Mouse (Mus musculus): ENCODE data around the gene Gabra5. TPM values are rescaled to one million over a fixed set of nuclear protein-coding genes. Genes with fewer than 3 reads are reported as not detected.

Gabra5 gene
- polyA plus RNA-seq, 1 experiment from 2014 or later = 0.15 TPM

DNA sequence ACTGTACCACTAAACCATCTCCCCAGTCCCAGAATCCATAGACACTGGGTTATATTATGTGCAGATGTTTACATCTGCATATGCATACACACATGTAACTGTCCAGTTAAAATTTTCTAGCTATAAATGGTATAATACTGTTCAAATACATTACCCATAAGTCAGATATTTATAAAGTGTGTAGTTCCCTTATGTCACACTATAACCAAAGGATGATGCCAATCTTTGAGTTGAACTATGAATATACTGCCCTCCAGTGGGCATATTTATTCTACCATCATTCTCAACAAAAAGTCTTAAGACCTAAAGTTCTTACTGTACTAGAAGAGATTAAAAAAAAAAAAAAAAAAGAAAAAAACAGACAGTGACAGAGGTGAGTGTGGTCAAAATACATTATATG lies 27.0 kb downstream of the Gabra5 start:
- H3K4me3 ChIP-seq (ENCODE audit: low read length) = no peak overlapping the region
- no peak overlapping the region for H3K27ac ChIP-seq (ENCODE audit: low read length)
- H3K4me2 ChIP-seq (replicated peaks; ENCODE audit: low read depth, low read length) = no peak overlapping the region
- H3K9ac ChIP-seq (replicated peaks; ENCODE audit: low read length) = no peak overlapping the region
- H3K27me3 ChIP-seq (ENCODE audit: insufficient read depth, low read length) = no peaks in the 10 kb centered on the region
- ATAC-seq (ENCODE audit: low FRiP score, low TSS enrichment) = no peak
- H3K9me3 ChIP-seq (ENCODE audit: low read length) = no peaks in the 10 kb centered on the region
- H3K4me1 ChIP-seq (ENCODE audit: insufficient read depth, low read length) = no peaks in the 10 kb centered on the region
- no peaks in the 10 kb centered on the region for H3K36me3 ChIP-seq (ENCODE audit: insufficient read depth, low read length)

- 80% methylated on average over 4 of the region's 4 CpGs for WGBS
- Histone ChIP-seq H3K4me2 (replicated peaks; ENCODE audit: low read depth, low read length) (no peak overlapping the region), H3K27ac (ENCODE audit: low read length) (no peak overlapping the region), H3K9me3 (ENCODE audit: low read length) (no peaks in the 10 kb centered on the region), H3K9ac (replicated peaks; ENCODE audit: low read length) (no peak overlapping the region), H3K4me3 (ENCODE audit: low read length) (no peak overlapping the region), H3K4me1 (ENCODE audit: insufficient read depth, low read length) (no peaks in the 10 kb centered on the region), H3K27me3 (ENCODE audit: insufficient read depth, low read length) (no peaks in the 10 kb centered on the region), H3K36me3 (ENCODE audit: insufficient read depth, low read length) (no peaks in the 10 kb centered on the region)
- ATAC-seq (ENCODE audit: low FRiP score, low TSS enrichment) = no peak
Measured at GRCm38 (mm10) chr7:57473811-57474525, 35.9 kb downstream of the Gabra5 start.

DNA sequence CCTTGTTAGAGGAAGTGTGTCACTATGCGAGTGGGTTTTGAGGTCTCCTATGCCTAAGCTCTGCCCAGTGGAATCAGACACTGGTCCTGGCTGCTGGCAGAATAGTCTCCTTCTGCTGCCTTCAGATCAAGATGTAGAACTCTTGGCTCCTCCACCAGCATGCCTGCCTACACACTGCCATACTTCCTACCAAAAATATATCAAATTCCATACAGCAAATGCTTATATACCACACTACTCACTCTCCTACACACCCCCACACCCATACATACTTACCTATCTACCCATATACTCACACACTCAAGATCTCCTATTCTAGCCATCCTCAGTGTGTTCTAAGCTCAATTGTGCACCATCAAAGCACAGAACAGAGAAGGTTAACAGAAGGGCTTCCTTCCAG lies 38.5 kb downstream of the Gabra5 start:
- no peaks in the 10 kb centered on the region for H3K36me3 ChIP-seq (ENCODE audit: insufficient read depth, low read length)
- no peak overlapping the region for H3K4me2 ChIP-seq (replicated peaks; ENCODE audit: low read depth, low read length)
- no peak overlapping the region for H3K27ac ChIP-seq (ENCODE audit: low read length)
- no peaks in the 10 kb centered on the region for H3K9me3 ChIP-seq (ENCODE audit: low read length)
- no peaks in the 10 kb centered on the region for H3K4me1 ChIP-seq (ENCODE audit: insufficient read depth, low read length)
- WGBS = 100% methylated on average over 1 of the region's 1 CpGs
- no peak for ATAC-seq (ENCODE audit: low FRiP score, low TSS enrichment)
- H3K27me3 ChIP-seq (ENCODE audit: insufficient read depth, low read length) = no peaks in the 10 kb centered on the region
- H3K9ac ChIP-seq (replicated peaks; ENCODE audit: low read length) = no peak overlapping the region
- no peak overlapping the region for H3K4me3 ChIP-seq (ENCODE audit: low read length)

DNA sequence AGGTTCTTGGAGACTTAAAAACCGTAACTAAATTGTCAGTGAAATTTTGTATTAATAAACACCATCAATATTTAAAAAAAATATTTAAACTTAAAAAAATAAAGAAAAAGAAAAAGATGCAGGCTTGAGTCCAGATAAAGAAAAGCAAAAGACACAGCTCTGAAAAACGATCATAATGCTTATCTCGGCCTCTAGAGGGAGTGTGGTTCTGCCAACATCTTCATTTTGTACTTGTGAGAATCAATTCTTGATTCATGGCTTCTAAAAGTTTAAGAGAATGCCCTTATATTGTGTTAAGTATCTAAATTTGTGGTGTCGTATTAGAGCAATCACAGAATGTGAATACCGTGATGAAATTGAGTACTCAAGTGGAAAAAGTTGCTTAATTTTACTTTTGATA lies 49.5 kb downstream of the Gabra5 start:
- Histone ChIP-seq H3K4me2 (replicated peaks; ENCODE audit: low read depth, low read length) (no peak overlapping the region), H3K27me3 (ENCODE audit: insufficient read depth, low read length) (no peaks in the 10 kb centered on the region), H3K4me1 (ENCODE audit: insufficient read depth, low read length) (no peaks in the 10 kb centered on the region), H3K27ac (ENCODE audit: low read length) (no peak overlapping the region), H3K4me3 (ENCODE audit: low read length) (no peak overlapping the region), H3K9ac (replicated peaks; ENCODE audit: low read length) (no peak overlapping the region), H3K36me3 (ENCODE audit: insufficient read depth, low read length) (no peaks in the 10 kb centered on the region), H3K9me3 (ENCODE audit: low read length) (no peaks in the 10 kb centered on the region)
- 67% methylated on average over 5 of the region's 5 CpGs for WGBS
- no peak for ATAC-seq (ENCODE audit: low FRiP score, low TSS enrichment)

DNA sequence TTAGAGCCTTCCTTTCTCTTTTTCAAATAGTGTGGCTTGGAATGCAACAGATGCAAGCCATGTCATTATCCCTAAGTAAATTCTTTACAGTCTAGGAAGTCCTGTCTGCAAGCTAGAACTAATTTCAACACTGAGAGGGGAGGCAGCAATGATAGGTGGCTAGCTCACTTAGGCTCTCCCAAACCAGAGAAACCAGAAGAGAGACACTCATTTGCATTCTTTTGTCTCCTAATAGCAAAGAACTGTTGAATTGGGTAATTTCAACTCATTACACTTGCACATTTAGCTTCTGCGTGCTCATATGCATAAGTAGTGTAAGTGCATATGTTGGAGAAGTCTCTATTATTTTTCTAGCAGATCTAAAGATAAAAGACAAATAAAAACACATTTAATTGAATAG lies 61.6 kb downstream of the Gabra5 start:
- no peaks in the 10 kb centered on the region for H3K36me3 ChIP-seq (ENCODE audit: insufficient read depth, low read length)
- H3K9me3 ChIP-seq (ENCODE audit: low read length) = no peaks in the 10 kb centered on the region
- no peak overlapping the region for H3K9ac ChIP-seq (replicated peaks; ENCODE audit: low read length)
- 80% methylated on average over 1 of the region's 1 CpGs for WGBS
- no peak overlapping the region for H3K4me2 ChIP-seq (replicated peaks; ENCODE audit: low read depth, low read length)
- H3K27ac ChIP-seq (ENCODE audit: low read length) = no peak overlapping the region
- H3K4me3 ChIP-seq (ENCODE audit: low read length) = no peak overlapping the region
- ATAC-seq (ENCODE audit: low FRiP score, low TSS enrichment) = no peak
- no peaks in the 10 kb centered on the region for H3K27me3 ChIP-seq (ENCODE audit: insufficient read depth, low read length)
- H3K4me1 ChIP-seq (ENCODE audit: insufficient read depth, low read length) = no peaks in the 10 kb centered on the region

DNA sequence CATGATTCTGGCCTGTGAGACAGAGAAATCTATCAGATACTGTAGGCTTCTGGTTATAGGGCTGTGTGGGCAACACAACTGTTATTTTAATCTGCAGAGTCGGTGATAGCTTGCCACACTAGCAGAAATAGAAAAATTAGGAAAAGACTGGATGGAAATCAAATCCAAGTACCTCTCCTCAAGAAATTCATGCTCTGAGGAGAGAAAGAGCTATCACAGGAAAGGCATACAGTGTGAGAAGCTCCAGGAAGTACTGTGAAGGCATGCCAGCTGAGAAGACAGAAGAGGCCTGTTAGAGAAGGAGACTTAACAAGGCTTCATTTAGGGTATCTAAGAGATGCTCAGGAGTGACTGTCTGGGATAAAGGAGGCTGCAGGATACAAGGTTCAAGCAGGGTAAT lies 87.2 kb downstream of the Gabra5 start:
- Histone ChIP-seq H3K27me3 (ENCODE audit: insufficient read depth, low read length) (no peaks in the 10 kb centered on the region), H3K27ac (ENCODE audit: low read length) (no peak overlapping the region), H3K4me2 (replicated peaks; ENCODE audit: low read depth, low read length) (no peak overlapping the region), H3K4me1 (ENCODE audit: insufficient read depth, low read length) (no peaks in the 10 kb centered on the region), H3K4me3 (ENCODE audit: low read length) (no peak overlapping the region), H3K36me3 (ENCODE audit: insufficient read depth, low read length) (no peaks in the 10 kb centered on the region), H3K9me3 (ENCODE audit: low read length) (no peaks in the 10 kb centered on the region), H3K9ac (replicated peaks; ENCODE audit: low read length) (no peak overlapping the region)
- ATAC-seq (ENCODE audit: low FRiP score, low TSS enrichment) = no peak
- WGBS = 89% methylated on average over 1 of the region's 1 CpGs

- no peak overlapping the region for H3K27ac ChIP-seq (ENCODE audit: low read length)
- no peak overlapping the region for H3K9ac ChIP-seq (replicated peaks; ENCODE audit: low read length)
- no peak overlapping the region for H3K4me2 ChIP-seq (replicated peaks; ENCODE audit: low read depth, low read length)
- H3K27me3 ChIP-seq (ENCODE audit: insufficient read depth, low read length) = no peaks in the 10 kb centered on the region
- H3K4me1 ChIP-seq (ENCODE audit: insufficient read depth, low read length) = no peaks in the 10 kb centered on the region
- ATAC-seq (ENCODE audit: low FRiP score, low TSS enrichment) = no peak
- no peaks in the 10 kb centered on the region for H3K9me3 ChIP-seq (ENCODE audit: low read length)
- H3K36me3 ChIP-seq (ENCODE audit: insufficient read depth, low read length) = no peaks in the 10 kb centered on the region
- WGBS = 94% methylated on average over 1 of the region's 1 CpGs
- H3K4me3 ChIP-seq (ENCODE audit: low read length) = no peak overlapping the region
Measured at GRCm38 (mm10) chr7:57421044-57421443, 88.8 kb downstream of the Gabra5 start.

- WGBS = 77% methylated on average over 2 of the region's 2 CpGs
- H3K27me3 ChIP-seq (ENCODE audit: insufficient read depth, low read length) = no peaks in the 10 kb centered on the region
- no peak for ATAC-seq (ENCODE audit: low FRiP score, low TSS enrichment)
- H3K4me1 ChIP-seq (ENCODE audit: insufficient read depth, low read length) = no peaks in the 10 kb centered on the region
- H3K4me2 ChIP-seq (replicated peaks; ENCODE audit: low read depth, low read length) = no peak within 1 kb of the TSS
- no peak within 1 kb of the TSS for H3K4me3 ChIP-seq (ENCODE audit: low read length)
- no peak within 1 kb of the TSS for H3K9ac ChIP-seq (replicated peaks; ENCODE audit: low read length)
- no peak within 1 kb of the TSS for H3K27ac ChIP-seq (ENCODE audit: low read length)
- H3K9me3 ChIP-seq (ENCODE audit: low read length) = no peaks in the 10 kb centered on the region
- H3K36me3 ChIP-seq (ENCODE audit: insufficient read depth, low read length) = no peaks in the 10 kb centered on the region
Measured at GRCm38 (mm10) chr7:57419392-57419791, 90.5 kb downstream of the Gabra5 start, which contains the start of gene Gabrb3. TSS of gene Gabrb3 (plus strand) at chr7:57419692.

DNA sequence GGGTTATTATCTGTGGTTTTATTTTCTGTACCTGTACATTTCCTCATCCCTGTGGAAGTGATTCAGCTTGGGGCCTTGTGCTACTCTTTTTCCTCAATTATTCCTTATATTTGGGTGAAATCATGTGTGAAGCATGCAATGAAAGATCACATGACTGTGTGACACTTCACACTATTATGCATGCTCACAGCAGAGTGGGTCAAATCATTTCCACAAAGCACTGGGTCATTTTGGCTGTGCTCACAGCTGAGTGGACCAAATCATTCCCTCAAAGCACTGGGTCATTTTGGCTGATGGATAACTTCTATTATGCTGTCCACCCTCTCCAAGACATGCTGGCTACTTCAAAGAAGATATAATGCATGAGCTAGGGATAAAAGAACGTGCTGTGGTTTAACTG lies 97.0 kb downstream of the Gabra5 start:
- no peak for ATAC-seq (ENCODE audit: low FRiP score, low TSS enrichment)
- Histone ChIP-seq H3K27me3 (ENCODE audit: insufficient read depth, low read length) (no peaks in the 10 kb centered on the region), H3K27ac (ENCODE audit: low read length) (no peak overlapping the region), H3K9me3 (ENCODE audit: low read length) (no peaks in the 10 kb centered on the region), H3K4me2 (replicated peaks; ENCODE audit: low read depth, low read length) (no peak overlapping the region), H3K36me3 (ENCODE audit: insufficient read depth, low read length) (no peaks in the 10 kb centered on the region), H3K4me3 (ENCODE audit: low read length) (no peak overlapping the region), H3K9ac (replicated peaks; ENCODE audit: low read length) (no peak overlapping the region), H3K4me1 (ENCODE audit: insufficient read depth, low read length) (no peaks in the 10 kb centered on the region)
- WGBS = 47% methylated on average over 1 of the region's 1 CpGs

DNA sequence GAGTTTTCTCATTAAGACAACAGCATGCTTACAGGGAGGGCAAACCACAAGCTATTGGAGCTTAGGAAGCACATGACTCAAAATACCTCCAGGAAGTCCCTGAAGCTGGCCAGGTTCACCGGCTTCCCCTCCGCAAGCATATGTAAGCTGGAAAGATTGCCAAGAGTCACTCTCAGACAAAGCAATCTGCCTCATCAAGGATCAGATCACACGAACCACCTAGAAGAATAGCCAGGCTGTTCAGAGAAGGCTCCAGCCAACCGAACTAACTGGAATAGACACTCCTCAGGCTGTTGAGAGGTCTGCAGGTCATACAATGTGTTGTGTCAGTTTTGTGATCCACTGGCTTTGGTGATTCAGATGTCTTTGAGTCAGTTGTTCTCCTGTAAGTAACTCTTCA lies 98.7 kb downstream of the Gabra5 start:
- no peaks in the 10 kb centered on the region for H3K36me3 ChIP-seq (ENCODE audit: insufficient read depth, low read length)
- 88% methylated on average over 4 of the region's 4 CpGs for WGBS
- no peak for ATAC-seq (ENCODE audit: low FRiP score, low TSS enrichment)

More for the DNA sequence above, 98.7 kb downstream of the Gabra5 start:
- Histone ChIP-seq H3K4me1 (ENCODE audit: insufficient read depth, low read length) (no peaks in the 10 kb centered on the region), H3K27ac (ENCODE audit: low read length) (no peak overlapping the region), H3K9ac (replicated peaks; ENCODE audit: low read length) (no peak overlapping the region), H3K27me3 (ENCODE audit: insufficient read depth, low read length) (no peaks in the 10 kb centered on the region), H3K9me3 (ENCODE audit: low read length) (no peaks in the 10 kb centered on the region), H3K4me3 (ENCODE audit: low read length) (no peak overlapping the region), H3K4me2 (replicated peaks; ENCODE audit: low read depth, low read length) (no peak overlapping the region)

All from kidney, embryonic 16.5 days (tissue).